Mouse (Mus musculus): ENCODE data around the gene Nkain4.

Nkain4 gene

GRCm38 (mm10) chr2:180893537-180894028, 60.9 kb downstream of the Nkain4 start:
- no peak for DNase-seq (ENCODE audit: low spot score)

DNA sequence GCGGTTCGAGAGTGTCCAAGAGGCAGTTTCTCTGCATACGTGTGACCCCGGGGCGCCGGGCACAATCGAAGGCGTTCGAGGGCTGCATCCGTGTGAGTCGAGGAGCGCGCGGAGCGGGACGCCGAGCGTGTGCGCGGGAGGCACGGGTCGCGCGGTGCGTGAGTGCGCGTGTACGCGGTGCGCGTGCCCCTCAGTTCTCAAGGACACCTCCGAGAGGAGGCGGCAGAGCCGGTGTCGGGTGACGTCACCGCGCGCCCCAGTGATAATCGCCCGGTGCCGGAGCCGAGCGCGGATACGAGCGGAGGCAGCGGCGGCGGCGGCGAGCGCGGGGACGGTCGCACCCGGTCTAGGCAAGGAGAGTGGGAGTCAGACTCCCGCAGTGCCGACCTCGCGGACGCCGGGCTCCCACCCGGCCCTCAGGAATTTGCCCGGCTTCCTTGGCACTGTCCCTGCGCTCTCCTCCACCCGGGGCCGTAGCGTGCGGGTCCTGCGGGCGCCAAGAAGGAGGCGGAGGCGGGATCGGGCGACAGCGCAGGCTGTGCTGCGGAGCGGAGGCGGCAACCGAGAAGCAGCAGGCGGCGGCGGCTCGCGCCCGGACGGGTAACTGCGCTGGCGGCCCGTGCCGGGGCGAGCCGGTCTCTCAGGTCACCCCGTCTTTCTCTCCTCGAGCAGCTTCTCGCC, 61.5 kb downstream of the Nkain4 start:
- no peak for DNase-seq (ENCODE audit: low spot score)

GRCm38 (mm10) chr2:180891835-180892323, 62.6 kb downstream of the Nkain4 start:
- DNase-seq (ENCODE audit: low spot score), result no peak

DNA sequence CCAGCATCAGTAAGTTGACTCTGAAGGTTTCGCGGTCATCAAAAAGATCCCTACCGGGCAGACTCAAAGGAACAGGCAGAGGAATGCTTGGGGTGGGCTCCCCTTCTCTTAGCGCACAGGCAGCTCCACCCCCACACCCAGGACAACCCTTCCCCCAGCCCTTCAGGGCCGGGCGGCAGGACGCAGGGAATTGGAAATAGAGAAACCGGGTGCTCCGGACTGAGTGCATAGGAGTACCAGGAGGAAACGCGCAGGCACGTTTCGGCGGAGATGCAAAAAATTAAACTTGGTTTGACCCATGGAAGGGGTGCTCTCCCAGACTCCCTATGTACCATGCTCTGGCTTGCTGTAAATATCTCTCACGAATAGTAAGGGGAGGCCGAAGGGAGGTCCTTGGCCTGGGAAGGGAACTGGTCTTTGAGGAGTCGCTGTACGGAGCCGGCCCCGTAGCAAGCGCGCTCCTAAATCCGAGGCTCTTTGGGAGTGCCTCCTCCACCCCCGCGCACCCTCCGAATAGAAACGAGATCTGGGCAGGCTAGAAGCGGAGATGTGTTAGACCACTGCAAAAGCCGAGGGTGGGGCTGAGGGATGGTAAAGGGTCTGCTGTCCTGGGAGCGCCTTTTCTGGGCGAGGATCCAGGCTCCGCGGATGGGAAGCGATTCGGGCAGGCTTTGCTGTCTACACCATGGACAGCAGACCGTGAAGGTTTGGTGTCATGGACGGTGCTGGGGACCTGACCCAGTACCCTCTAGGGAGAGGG, 63.2 kb downstream of the Nkain4 start:
- DNase-seq (ENCODE audit: low spot score), result no peak

DNA sequence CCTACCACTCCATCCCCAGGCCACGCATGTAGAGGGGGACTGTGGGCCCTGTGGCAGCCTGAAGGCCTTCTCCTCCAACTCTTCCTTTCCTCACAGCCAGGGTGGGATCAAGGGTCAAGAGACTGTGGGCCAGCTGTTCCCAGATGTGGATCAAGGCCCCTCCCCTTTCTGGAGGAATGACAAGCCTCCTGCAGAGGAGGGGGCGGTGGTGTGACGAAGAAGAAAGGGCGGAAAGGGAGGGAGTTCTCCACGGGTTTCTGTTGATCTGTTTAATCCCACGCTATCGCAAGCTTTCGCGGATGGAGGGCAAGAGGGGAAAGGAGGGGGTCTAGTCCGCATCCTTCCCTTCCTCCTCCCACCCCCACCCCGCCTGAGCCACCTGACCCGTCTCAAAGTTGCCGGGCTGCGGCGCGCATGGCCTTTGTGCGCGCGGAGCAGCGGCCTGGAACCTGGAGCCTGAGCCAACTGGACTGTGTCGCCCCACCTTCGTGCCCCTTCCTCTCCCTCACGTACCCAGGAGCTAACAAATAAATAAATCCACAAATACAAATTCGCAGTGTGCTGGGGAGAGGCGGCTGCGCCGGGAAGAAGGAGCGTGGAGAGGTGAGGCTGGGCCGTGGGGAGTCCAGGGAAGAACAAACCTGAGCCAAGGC, 64.0 kb downstream of the Nkain4 start:
- DNase-seq (ENCODE audit: low spot score), result no peak

GRCm38 (mm10) chr2:180889921-180890280, 64.6 kb downstream of the Nkain4 start:
- no peak for DNase-seq (ENCODE audit: low spot score)

DNA sequence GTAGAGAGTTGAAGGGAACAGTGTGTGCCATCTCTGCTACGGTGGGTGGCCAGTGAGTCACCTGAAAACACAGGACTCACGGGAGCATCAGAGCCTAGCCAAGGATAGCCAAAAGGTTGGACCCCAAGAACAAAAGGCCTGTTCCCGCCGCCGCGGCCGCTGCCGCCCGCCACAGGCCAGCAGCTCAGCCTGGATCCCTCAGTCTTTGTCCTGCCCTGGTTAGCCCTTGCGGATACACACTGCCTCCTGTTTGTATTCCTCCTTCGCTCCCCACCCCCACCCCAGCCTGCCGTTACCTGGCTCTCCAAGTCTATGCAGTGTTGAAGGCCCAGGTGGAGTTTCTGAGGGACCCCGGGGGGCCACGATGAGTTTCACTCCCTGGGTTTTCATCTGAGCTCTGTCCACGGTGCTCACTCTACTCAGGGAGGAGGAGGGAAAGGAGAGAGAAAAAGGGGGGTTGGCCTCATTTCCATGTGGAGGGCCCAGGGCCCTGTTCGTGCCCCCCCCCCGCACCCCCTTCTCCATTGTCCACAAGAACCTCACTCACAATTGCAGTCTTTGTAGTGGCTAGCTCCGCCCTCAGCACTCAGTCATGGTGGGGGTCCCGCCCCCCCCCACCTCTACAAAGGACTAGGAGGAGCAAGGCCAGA, 65.1 kb downstream of the Nkain4 start:
- DNase-seq (ENCODE audit: low spot score), result no peak

- DNase-seq (ENCODE audit: low spot score), result no peak
Observed at GRCm38 (mm10) chr2:180885270-180885669, 69.2 kb downstream of the Nkain4 start.
